In the genomic region with DNA sequence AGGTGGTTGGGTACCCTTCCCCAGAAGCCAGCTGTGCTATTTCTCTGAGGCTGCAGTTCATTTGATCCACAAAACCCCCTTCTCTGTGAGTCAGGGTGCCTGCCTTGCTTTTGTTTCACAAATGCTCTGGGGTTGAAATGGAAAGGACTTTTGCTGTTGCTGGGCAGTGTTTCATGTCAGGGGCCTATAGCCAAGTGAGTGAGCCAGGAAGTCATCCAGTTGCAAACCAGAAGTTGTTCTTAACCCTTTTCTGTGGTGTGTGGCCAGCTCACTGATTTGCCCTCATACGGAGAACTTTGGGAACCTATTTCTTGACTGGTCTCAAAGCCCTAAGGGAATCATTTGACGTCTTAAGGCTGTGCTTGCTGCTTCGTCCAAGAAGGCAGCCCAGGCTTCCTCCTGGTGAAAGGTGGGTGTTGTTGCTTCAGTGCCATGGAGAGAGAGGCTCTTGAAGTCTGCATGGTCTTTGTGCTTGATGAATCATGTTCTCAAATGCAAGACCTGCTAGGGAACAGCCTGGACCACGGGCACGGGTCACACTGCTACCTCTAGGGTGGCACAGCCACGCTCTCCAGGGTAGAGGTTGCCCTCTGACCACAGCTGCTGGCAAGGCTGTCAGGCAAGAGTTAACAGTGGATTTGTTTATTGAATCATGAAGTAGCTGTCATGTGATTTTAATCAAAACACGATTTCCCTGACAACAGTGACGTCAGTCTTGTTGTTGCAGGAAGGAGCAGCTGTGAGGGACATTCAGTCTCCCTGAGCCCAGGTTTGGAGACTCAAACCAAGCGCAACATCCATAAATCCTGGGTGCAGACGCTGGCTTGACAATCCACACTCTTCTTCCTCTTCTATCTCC, we compare ENCODE assay signal across 9 mouse cellular contexts. TPM values are rescaled to one million over a fixed set of nuclear protein-coding genes. Genes with fewer than 3 reads are reported as not detected.
DNase-seq lines count a peak whose midpoint lies in the region; ATAC-seq and TF ChIP-seq lines count a peak whose summit lies in the region.
"Had no signal": no experiment of that assay in that cellular context is flagged by ENCODE, and none has a peak within 500 bp of the region (broad histone marks: within the 10 kb centered on the region; RNA-seq: fewer than 3 reads in every experiment).

No protein-coding gene starts in this region.

- peak; percentile 51 for DNase-seq in left cerebral cortex, adult 11 months (ENCODE audit: low spot score)
- DNase-seq in left cerebral cortex, postnatal 4 days = no peak
- peak; percentile 73 to 77 for DNase-seq in heart, postnatal 10 days
- DNase-seq in kidney, postnatal 36 days = peak; percentile 83 to 93
- peak; percentile 95 for DNase-seq in lung, postnatal 0 days (ENCODE audit: low spot score)
- DNase-seq in testis, postnatal 14 days (ENCODE audit: low spot score) = no peak
- DNase-seq: liver, embryonic 13.5 days had no signal

- H3K9ac ChIP-seq in embryonic facial prominence, embryonic 12.5 days = no peak overlapping the region
- H3K9ac ChIP-seq in lung, postnatal 0 days (replicated peaks; ENCODE audit: low read depth) = no peak overlapping the region
- H3K9ac ChIP-seq: liver, embryonic 13.5 days had no signal

- H3K27me3 ChIP-seq in embryonic facial prominence, embryonic 12.5 days = no peaks in the 10 kb centered on the region
- H3K27me3 ChIP-seq in lung, postnatal 0 days (replicated peaks; ENCODE audit: insufficient read depth, low read length) = no peaks in the 10 kb centered on the region
- H3K27me3 ChIP-seq: liver, embryonic 13.5 days had no signal

- no peak for ATAC-seq in embryonic facial prominence, embryonic 12.5 days (ENCODE audit: insufficient number of reproducible peaks, insufficient read depth, low FRiP score, low TSS enrichment)
- peak; percentile 70 for ATAC-seq in lung, postnatal 0 days
- no peak for ATAC-seq in granulocyte monocyte progenitor cell, adult 5-6 weeks (replicated peaks; ENCODE audit: poor library complexity, severe bottlenecking)

- H3K4me1 ChIP-seq in embryonic facial prominence, embryonic 12.5 days = peaks cover 35% of the 10 kb centered on the region
- H3K4me1 ChIP-seq in lung, postnatal 0 days (ENCODE audit: insufficient read depth, low read depth, low read length) = peaks cover 39% of the 10 kb centered on the region; the same call in 1 of the 2 replicates

- TF ChIP-seq EP300 in lung, postnatal 0 days (IDR thresholded peaks at IDR 0.05) = peak; percentile 88

- H3K9me3 ChIP-seq in embryonic facial prominence, embryonic 12.5 days = no peaks in the 10 kb centered on the region
- H3K9me3 ChIP-seq in lung, postnatal 0 days (ENCODE audit: low read length) = no peaks in the 10 kb centered on the region
- H3K9me3 ChIP-seq: liver, embryonic 13.5 days had no signal

- peaks cover 22% of the 10 kb centered on the region for H3K36me3 ChIP-seq in embryonic facial prominence, embryonic 12.5 days
- H3K36me3 ChIP-seq in lung, postnatal 0 days (ENCODE audit: insufficient read depth, low read length) = no peaks in the 10 kb centered on the region

- H3K27ac ChIP-seq in embryonic facial prominence, embryonic 12.5 days = peak overlapping the region; percentile 58
- H3K27ac ChIP-seq in lung, postnatal 0 days (ENCODE audit: low read length) = peak overlapping the region; percentile 78

- no peak overlapping the region for H3K4me3 ChIP-seq in embryonic facial prominence, embryonic 12.5 days
- H3K4me3 ChIP-seq in lung, postnatal 0 days (ENCODE audit: low read depth, low read length) = no peak overlapping the region
- H3K4me3 ChIP-seq: liver, embryonic 13.5 days had no signal

- intact Hi-C loops in left cerebral cortex, postnatal 4 days (cut with DNase I) = no loop called here
- intact Hi-C loops in heart, postnatal 10 days (cut with DNase I) = no loop called here

- no peak for TF ChIP-seq CTCF in lung, postnatal 0 days (IDR thresholded peaks at IDR 0.05)

- no peak overlapping the region for H3K4me2 ChIP-seq in embryonic facial prominence, embryonic 12.5 days (replicated peaks)
- 0 out of 2 replicates have a peak overlapping the region, but pooled peaks have one; percentile 30 for H3K4me2 ChIP-seq in lung, postnatal 0 days (replicated peaks; ENCODE audit: low read depth, low read length)
- H3K4me2 ChIP-seq: liver, embryonic 13.5 days had no signal

- WGBS in embryonic facial prominence, embryonic 12.5 days = 51% methylated on average over 10 of the region's 10 CpGs
- WGBS in lung, postnatal 0 days = 39% methylated on average over 10 of the region's 10 CpGs

RNA-seq across cellular contexts. Expression of a gene that starts 39.9 kb away (rescaled TPM):
- total RNA-seq in left cerebral cortex, postnatal 4 days (2021) = 10 to 100 TPM; 29.9 to 33.2 TPM
- 96.2 and 96.6 TPM in 2 replicates for polyA plus RNA-seq in embryonic facial prominence, embryonic 12.5 days (2016; fragmentation: Nextera tagmentation; extraction: Ambion mirVana)
- total RNA-seq in heart, postnatal 10 days (2021) = 10 to 100 TPM; 14.7 to 16.4 TPM
- polyA plus RNA-seq in lung, postnatal 0 days (2015; fragmentation: Nextera tagmentation; extraction: Ambion mirVana) = 26.0 and 28.4 TPM in 2 replicates
- 32.3 and 37.3 TPM in 2 replicates for total RNA-seq in granulocyte monocyte progenitor cell, adult 5-6 weeks (2014; fragmentation: Nextera tagmentation)
- total RNA-seq in granulocyte monocyte progenitor cell, adult 5-6 weeks (2017) = 42.6 and 42.8 TPM in 2 replicates

Comparison
In these comparisons a context has a peak if more than half of its experiments do, and no peak if none do; other contexts are left out.
1. DNase-seq: peak in left cerebral cortex, adult 11 months (single experiment), heart, postnatal 10 days (2 of 2), kidney, postnatal 36 days (2 of 2) and lung, postnatal 0 days (single experiment); none in left cerebral cortex, postnatal 4 days (single experiment) and testis, postnatal 14 days (single experiment).